Mouse (Mus musculus): ENCODE measurements at regions not wholly inside any gene's neighbourhood (a gene's known extent, or its start where the extent isn't known, plus 50 kb on each side); places are given as distances from the start of the nearest gene placed in this dataset.
"Not testable (repeated sequence)": the region's sequence is repeated elsewhere in the genome, so short reads cannot be mapped to it uniquely, and the experiment has no call there.

GRCm38 (mm10) chr7:60492028-60492995, 352.3 kb upstream of the Snrpn start:
- not testable (repeated sequence) for H3K4me1 ChIP-seq (ENCODE audit: control insufficient read depth, insufficient read depth, low read length); H3K4me3 ChIP-seq (replicated peaks; ENCODE audit: extremely low read depth, low read depth, low read length); DNase-seq
- WGBS, result 11% methylated on average over 39 of the region's 39 CpGs

DNA sequence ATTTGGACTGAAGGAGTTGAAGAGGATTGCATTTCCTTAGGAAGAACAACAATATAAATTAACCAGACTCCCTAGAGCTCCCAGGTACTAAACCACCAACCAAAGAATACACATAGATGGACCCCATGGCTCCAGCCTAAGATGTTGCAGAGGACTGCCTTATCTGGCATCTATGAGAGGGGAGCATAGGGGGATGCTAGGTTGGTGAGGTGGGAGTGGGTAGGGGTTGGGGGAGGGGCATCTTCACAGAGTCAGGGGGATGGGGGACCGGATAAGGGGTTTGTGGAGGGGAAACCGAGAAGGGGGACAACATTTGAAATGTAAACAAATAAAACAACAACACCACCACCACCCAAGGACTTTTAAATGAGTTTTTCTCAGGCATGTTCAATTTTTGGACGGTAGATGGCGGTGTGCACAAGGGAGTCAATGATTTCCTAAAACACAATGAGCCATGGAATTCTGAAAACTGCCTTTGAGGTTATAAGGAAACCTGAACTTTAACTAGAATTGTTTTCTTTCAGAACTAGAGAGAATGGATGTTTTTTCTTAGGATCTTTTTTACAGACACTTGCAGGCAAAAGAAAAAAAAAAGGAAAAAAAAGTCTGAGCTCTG, 347.9 kb upstream of the Snrpn start:
- not testable (repeated sequence) for H3K4me3 ChIP-seq (replicated peaks; ENCODE audit: extremely low read depth, low read depth, low read length); DNase-seq; H3K4me1 ChIP-seq (ENCODE audit: control insufficient read depth, insufficient read depth, low read length)
- 6% methylated on average over 4 of the region's 4 CpGs for WGBS

GRCm38 (mm10) chr7:60450074-60450603, 310.1 kb upstream of the Snrpn start:
- WGBS, result 57% methylated on average over 3 of the region's 3 CpGs
- not testable (repeated sequence) for H3K4me3 ChIP-seq (replicated peaks; ENCODE audit: extremely low read depth, low read depth, low read length); H3K4me1 ChIP-seq (ENCODE audit: control insufficient read depth, insufficient read depth, low read length); DNase-seq

DNA sequence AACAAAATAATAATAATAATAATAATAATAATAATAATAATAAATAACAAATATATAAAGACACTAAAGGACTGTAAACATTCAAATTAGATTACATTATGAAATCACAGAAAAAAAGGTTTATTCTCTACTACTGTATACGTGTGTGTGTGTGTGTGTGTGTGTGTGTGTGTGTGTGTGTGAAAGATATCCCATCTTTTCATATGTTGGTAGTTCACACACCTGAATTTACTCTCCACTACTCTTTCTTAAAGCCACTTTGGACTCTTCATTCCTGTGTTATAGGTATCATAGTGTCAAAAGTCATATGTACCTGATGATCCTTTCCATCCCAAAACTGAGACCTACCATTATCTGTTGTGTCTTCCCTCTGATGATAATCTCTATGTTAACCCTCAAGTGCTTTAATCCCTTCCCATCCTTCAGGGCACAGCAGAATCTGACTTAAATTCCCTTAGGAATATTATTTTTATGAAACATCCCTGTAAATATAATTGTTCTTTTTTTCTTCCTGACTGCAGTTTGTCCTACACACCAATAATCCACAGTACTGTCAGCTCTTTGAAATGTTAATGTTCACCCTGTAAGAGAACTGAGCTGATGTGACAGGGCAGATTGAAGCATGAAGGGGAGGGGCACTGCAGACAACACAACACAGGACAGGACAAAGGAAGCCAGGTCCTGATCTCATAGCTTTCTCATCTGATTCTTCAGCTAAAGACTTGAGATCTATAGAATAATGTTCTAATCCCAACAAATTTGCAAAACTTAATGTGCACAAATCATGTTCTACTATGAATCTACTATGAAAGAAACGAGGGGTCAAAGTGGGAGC, 309.4 kb upstream of the Snrpn start:
- not testable (repeated sequence) for H3K4me1 ChIP-seq (ENCODE audit: control insufficient read depth, insufficient read depth, low read length); H3K4me3 ChIP-seq (replicated peaks; ENCODE audit: extremely low read depth, low read depth, low read length); DNase-seq
- WGBS, result 23% methylated on average over 2 of the region's 2 CpGs

DNA sequence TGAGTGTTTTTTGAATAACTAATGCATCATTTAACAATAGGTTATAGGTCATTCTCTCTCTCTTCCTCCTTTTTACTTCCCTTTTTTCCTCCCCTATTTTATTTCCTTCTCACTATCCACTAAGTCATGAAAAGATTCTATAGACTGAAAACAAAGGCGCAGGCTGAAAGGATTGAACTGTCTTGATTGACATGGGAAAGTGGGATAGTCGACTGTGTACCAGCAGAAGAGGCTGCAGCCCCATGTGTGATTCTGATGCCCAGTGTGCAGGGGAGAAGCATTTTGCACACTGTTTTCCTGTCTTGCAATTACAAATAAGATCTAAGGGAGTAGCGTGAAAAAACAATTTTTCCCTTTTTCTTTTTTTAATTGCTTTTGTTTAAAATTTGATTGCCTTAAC, 298.8 kb upstream of the Snrpn start:
- H3K4me1 ChIP-seq (ENCODE audit: control insufficient read depth, insufficient read depth, low read length), result no peaks in the 10 kb centered on the region
- WGBS, result 74% methylated on average over 3 of the region's 3 CpGs

DNA sequence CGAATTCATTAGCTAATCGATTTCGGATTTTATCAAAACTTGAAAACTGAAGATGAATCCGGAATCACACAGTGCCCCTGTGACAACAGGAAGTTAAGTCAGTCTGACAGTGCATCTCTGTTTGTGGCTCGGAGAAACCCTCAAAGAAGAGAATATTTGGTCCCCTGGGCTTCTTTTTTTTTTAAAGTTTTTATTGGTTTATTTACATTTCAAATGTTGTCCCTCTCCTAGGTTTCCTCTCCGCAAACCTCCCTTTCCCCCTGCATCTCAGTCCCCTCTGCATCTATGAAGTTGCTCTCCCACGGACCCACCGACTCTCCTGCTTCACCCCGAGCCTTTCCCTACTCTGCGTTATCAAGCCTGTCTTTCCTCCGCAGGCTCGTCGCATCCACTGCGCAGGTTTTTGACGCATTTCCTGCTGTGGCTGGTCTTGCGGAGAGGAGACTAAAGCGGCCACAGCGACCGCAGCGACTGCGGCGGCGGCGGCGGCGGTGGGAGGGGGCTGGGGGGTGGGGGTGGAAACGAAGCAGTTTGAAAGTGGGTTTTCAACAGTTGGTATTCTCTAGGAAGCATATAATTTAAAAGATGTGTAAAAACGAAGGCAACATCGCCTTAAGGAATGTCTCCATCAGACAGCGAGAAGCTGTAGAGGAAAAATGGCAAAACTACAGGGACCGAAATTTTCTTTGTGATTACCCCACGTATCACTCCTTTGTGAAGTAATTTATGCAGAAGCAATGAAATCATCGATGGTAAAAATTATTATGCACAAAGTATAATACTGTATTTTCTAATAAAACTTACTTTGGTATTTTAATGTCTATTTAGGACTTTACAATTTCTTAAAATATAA, 251.2 kb upstream of the Snrpn start:
- not testable (repeated sequence) for H3K4me3 ChIP-seq (replicated peaks; ENCODE audit: extremely low read depth, low read depth, low read length); H3K4me1 ChIP-seq (ENCODE audit: control insufficient read depth, insufficient read depth, low read length)
- WGBS, result 12% methylated on average over 33 of the region's 33 CpGs
- DNase-seq, result peak; percentile 4

More for the DNA sequence above, 298.8 kb upstream of the Snrpn start:
- no peak overlapping the region for H3K4me3 ChIP-seq (replicated peaks; ENCODE audit: extremely low read depth, low read depth, low read length)
- DNase-seq, result no peak
- TF ChIP-seq CTCF (IDR thresholded peaks at IDR 0.05; ENCODE audit: insufficient read depth, low read length) (no peak), POLR2A (IDR thresholded peaks at IDR 0.05; ENCODE audit: borderline replicate concordance, extremely low read depth, low read depth, low read length) (no peak)

GRCm38 (mm10) chr7:60386957-60387356, 246.9 kb upstream of the Snrpn start:
- H3K4me3 ChIP-seq (replicated peaks; ENCODE audit: extremely low read depth, low read depth, low read length); H3K4me1 ChIP-seq (ENCODE audit: control insufficient read depth, insufficient read depth, low read length); DNase-seq: not testable (repeated sequence)
- 9% methylated on average over 5 of the region's 5 CpGs for WGBS

DNA sequence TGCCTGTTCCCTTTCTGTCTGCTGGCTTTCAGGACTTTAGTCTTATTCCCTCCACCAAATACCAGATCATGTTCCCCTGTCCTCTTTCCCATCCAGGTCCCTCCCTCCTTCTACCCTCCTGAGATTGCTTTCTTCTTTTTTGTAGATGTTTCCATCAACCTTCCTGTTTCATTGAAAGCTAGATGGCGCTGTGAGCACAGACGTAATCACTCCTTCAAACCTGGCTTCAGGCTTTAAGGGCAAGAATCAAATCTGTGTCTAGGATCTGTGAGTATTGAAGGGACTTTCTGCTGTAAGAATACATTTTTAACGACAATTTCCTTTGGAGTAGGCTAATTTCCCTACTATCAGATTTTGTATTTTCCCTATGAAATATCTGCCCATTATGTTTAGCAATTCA, 234.0 kb upstream of the Snrpn start:
- WGBS, result 14% methylated on average over 3 of the region's 3 CpGs
- H3K4me3 ChIP-seq (replicated peaks; ENCODE audit: extremely low read depth, low read depth, low read length); DNase-seq; H3K4me1 ChIP-seq (ENCODE audit: control insufficient read depth, insufficient read depth, low read length): not testable (repeated sequence)

DNA sequence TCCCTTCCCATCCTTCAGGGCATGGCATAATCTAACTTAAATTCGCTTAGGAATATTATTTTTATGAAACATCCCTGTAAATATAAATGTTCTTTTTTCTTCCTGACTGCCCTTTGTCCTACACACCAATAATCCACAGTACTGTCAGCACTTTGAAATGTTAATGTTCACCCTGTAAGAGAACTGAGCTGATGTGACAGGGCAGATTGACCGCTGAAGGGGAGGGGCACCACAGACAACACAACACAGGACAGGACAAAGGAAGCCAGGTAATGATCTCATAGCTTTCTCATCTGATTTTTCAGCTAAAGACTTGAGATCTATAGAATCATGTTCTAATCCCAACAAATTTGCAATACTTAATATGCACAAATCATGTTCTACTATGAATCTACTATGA, 212.2 kb upstream of the Snrpn start:
- WGBS, result 51% methylated on average over 2 of the region's 2 CpGs
- H3K4me1 ChIP-seq (ENCODE audit: control insufficient read depth, insufficient read depth, low read length); H3K4me3 ChIP-seq (replicated peaks; ENCODE audit: extremely low read depth, low read depth, low read length); DNase-seq: not testable (repeated sequence)
